Mouse (Mus musculus) heart, postnatal 4 days (tissue): ENCODE measurements around the gene Cog3. TPM values are rescaled to one million over a fixed set of nuclear protein-coding genes. Genes with fewer than 3 reads are reported as not detected.

Experiments
- DNase-seq: peaks from one replicate; pipeline ENCODE4 v3.0.0; 2021
- total RNA-seq, 2 experiments: library from RNA; stranded (reverse); gene quantifications; 2 replicates each; pipeline ENCODE4 v1.2.3; 2021

Cog3 gene
- total RNA-seq, 2 experiments from 2014 or later, result 17.8 to 19.1 TPM

GRCm38 (mm10) chr14:75690428-75690827, 63.9 kb downstream of the Cog3 start:
- DNase-seq, result no peak

GRCm38 (mm10) chr14:75676316-75676715, 78.0 kb downstream of the Cog3 start:
- DNase-seq, result peak; percentile 8

- no peak for DNase-seq
These were observed 85.2 kb downstream of the Cog3 start for GRCm38 (mm10) chr14:75669085-75669645.

- no peak for DNase-seq
These were observed 88.7 kb downstream of the Cog3 start for GRCm38 (mm10) chr14:75665430-75666180.

GRCm38 (mm10) chr14:75661548-75661947, 92.8 kb downstream of the Cog3 start:
- no peak for DNase-seq

GRCm38 (mm10) chr14:75660936-75661335, 93.4 kb downstream of the Cog3 start:
- peak; percentile 9 for DNase-seq

Other genes with a start within 250 kb of the Cog3 start
- gene Spert, start 161.4 kb downstream of the Cog3 start, total RNA-seq, result not detected
- not detected for gene Erich6b, start 112.3 kb downstream of the Cog3 start, total RNA-seq
- 10 to 100 TPM; 17.5 to 20.3 TPM for gene Slc25a30, start 32.5 kb upstream of the Cog3 start, total RNA-seq
- gene Tpt1, start 90.6 kb upstream of the Cog3 start, total RNA-seq, result 1,000 to 10,000 TPM; 3,223 to 3,331 TPM
- not detected for gene Kctd4, start 200.5 kb upstream of the Cog3 start, total RNA-seq